13 mouse cellular contexts compared by ENCODE assay signal in genomic region chr2:30456104-30456980, GRCm38 (mm10). TPM values are rescaled to one million over a fixed set of nuclear protein-coding genes. Genes with fewer than 3 reads are reported as not detected.
DNase-seq lines count a peak whose midpoint lies in the region; ATAC-seq lines count a peak whose summit lies in the region.
"Had no signal": no experiment of that assay in that cellular context is flagged by ENCODE, and none has a peak within 500 bp of the region (broad histone marks: within the 10 kb centered on the region; RNA-seq: fewer than 3 reads in every experiment).

No protein-coding gene starts in this region.

- H3K9me3 ChIP-seq in heart, embryonic 15.5 days (replicated peaks): no peaks in the 10 kb centered on the region
- no peaks in the 10 kb centered on the region for H3K9me3 ChIP-seq in embryonic facial prominence, embryonic 10.5 days
- no peaks in the 10 kb centered on the region for H3K9me3 ChIP-seq in hindbrain, embryonic 13.5 days
- H3K9me3 ChIP-seq in neural tube, embryonic 14.5 days (ENCODE audit: control insufficient read depth, low read length): no peaks in the 10 kb centered on the region
- no peaks in the 10 kb centered on the region for H3K9me3 ChIP-seq in intestine, embryonic 16.5 days (ENCODE audit: control insufficient read depth, low read length)

- no peak; the same call in 1 of the 2 replicates for ATAC-seq in heart, embryonic 15.5 days (replicated peaks; ENCODE audit: insufficient number of reproducible peaks, insufficient read depth, low FRiP score, low read depth)
- ATAC-seq in hindbrain, embryonic 13.5 days (ENCODE audit: low FRiP score): no peak
- 0 out of 2 replicates have a peak, but pooled peaks have one; percentile 34 for ATAC-seq in neural tube, embryonic 14.5 days (ENCODE audit: low read depth)
- ATAC-seq in intestine, embryonic 16.5 days: no peak
- no peak for ATAC-seq in erythroblast, adult 5-6 weeks (replicated peaks; ENCODE audit: low FRiP score, poor library complexity, severe bottlenecking)
- ATAC-seq: inflammation-experienced regulatory T-cells, adult 6 months had no signal

- no peak overlapping the region for H3K4me2 ChIP-seq in heart, embryonic 15.5 days
- H3K4me2 ChIP-seq in hindbrain, embryonic 13.5 days: no peak overlapping the region
- no peak overlapping the region for H3K4me2 ChIP-seq in neural tube, embryonic 14.5 days (ENCODE audit: low read depth, low read length)
- H3K4me2 ChIP-seq in intestine, embryonic 16.5 days (ENCODE audit: low read depth, low read length): no peak overlapping the region
- H3K4me2 ChIP-seq: liver, embryonic 11.5 days had no signal

- WGBS in heart, embryonic 15.5 days: 49% methylated on average over 13 of the region's 13 CpGs
- WGBS in embryonic facial prominence, embryonic 10.5 days: 73% methylated on average over 13 of the region's 13 CpGs
- WGBS in hindbrain, embryonic 13.5 days: 73% methylated on average over 13 of the region's 13 CpGs
- WGBS in neural tube, embryonic 14.5 days: 60% methylated on average over 13 of the region's 13 CpGs
- 65% methylated on average over 13 of the region's 13 CpGs for WGBS in intestine, embryonic 16.5 days

- peak overlapping the region; percentile 58 for H3K27ac ChIP-seq in heart, embryonic 15.5 days
- peak overlapping the region; percentile 69; the same call in 1 of the 2 replicates for H3K27ac ChIP-seq in embryonic facial prominence, embryonic 10.5 days (replicated peaks)
- H3K27ac ChIP-seq in hindbrain, embryonic 13.5 days: peak overlapping the region; percentile 77
- 0 out of 2 replicates have a peak overlapping the region, but pooled peaks have one; percentile 13 for H3K27ac ChIP-seq in neural tube, embryonic 14.5 days (ENCODE audit: low read depth, low read length)
- H3K27ac ChIP-seq in intestine, embryonic 16.5 days (ENCODE audit: low read length): no peak overlapping the region

- H3K9ac ChIP-seq in heart, embryonic 15.5 days: peak overlapping the region; percentile 31; the same call in 1 of the 2 replicates
- peak overlapping the region; percentile 26; the same call in 1 of the 2 replicates for H3K9ac ChIP-seq in hindbrain, embryonic 13.5 days
- H3K9ac ChIP-seq in neural tube, embryonic 14.5 days (replicated peaks; ENCODE audit: low read depth, low read length): no peak overlapping the region
- no peak overlapping the region for H3K9ac ChIP-seq in intestine, embryonic 16.5 days (ENCODE audit: low read depth, low read length)

- no peaks in the 10 kb centered on the region for H3K27me3 ChIP-seq in heart, embryonic 15.5 days
- H3K27me3 ChIP-seq in embryonic facial prominence, embryonic 10.5 days (replicated peaks; ENCODE audit: low read depth, poor library complexity, severe bottlenecking): no peaks in the 10 kb centered on the region
- no peaks in the 10 kb centered on the region for H3K27me3 ChIP-seq in hindbrain, embryonic 13.5 days
- no peaks in the 10 kb centered on the region for H3K27me3 ChIP-seq in neural tube, embryonic 14.5 days (ENCODE audit: control insufficient read depth, insufficient read depth, low read length)
- no peaks in the 10 kb centered on the region for H3K27me3 ChIP-seq in intestine, embryonic 16.5 days (replicated peaks; ENCODE audit: control insufficient read depth, insufficient read depth, low read length)
- H3K27me3 ChIP-seq: CH12.LX had no signal

- intact Hi-C loops in heart, postnatal 36 days (cut with DNase I): no loop called here

- peaks cover 29% of the 10 kb centered on the region for H3K4me1 ChIP-seq in heart, embryonic 15.5 days (replicated peaks)
- H3K4me1 ChIP-seq in embryonic facial prominence, embryonic 10.5 days: peaks cover 33% of the 10 kb centered on the region
- H3K4me1 ChIP-seq in hindbrain, embryonic 13.5 days (replicated peaks): peaks cover 11% of the 10 kb centered on the region
- H3K4me1 ChIP-seq in neural tube, embryonic 14.5 days (ENCODE audit: control insufficient read depth, insufficient read depth, low read length): no peaks in the 10 kb centered on the region
- no peaks in the 10 kb centered on the region for H3K4me1 ChIP-seq in intestine, embryonic 16.5 days (ENCODE audit: control insufficient read depth, insufficient read depth, low read length)

- no peaks in the 10 kb centered on the region; the same call in 1 of the 2 replicates for H3K36me3 ChIP-seq in heart, embryonic 15.5 days
- H3K36me3 ChIP-seq in embryonic facial prominence, embryonic 10.5 days (replicated peaks): peaks cover 17% of the 10 kb centered on the region
- no peaks in the 10 kb centered on the region; the same call in 1 of the 2 replicates for H3K36me3 ChIP-seq in hindbrain, embryonic 13.5 days
- no peaks in the 10 kb centered on the region for H3K36me3 ChIP-seq in neural tube, embryonic 14.5 days (ENCODE audit: control insufficient read depth, insufficient read depth, low read length)
- H3K36me3 ChIP-seq in intestine, embryonic 16.5 days (ENCODE audit: control insufficient read depth, insufficient read depth, low read length): no peaks in the 10 kb centered on the region

- DNase-seq in heart, postnatal 36 days: no peak
- DNase-seq in embryonic facial prominence, embryonic 10.5 days (ENCODE audit: low spot score): no peak
- DNase-seq: adrenal gland, postnatal 10 days; kidney, postnatal 25 days; lung, postnatal 36 days had no signal

- H3K4me3 ChIP-seq in heart, embryonic 15.5 days: no peak overlapping the region
- H3K4me3 ChIP-seq in embryonic facial prominence, embryonic 10.5 days: no peak overlapping the region
- H3K4me3 ChIP-seq in hindbrain, embryonic 13.5 days: no peak overlapping the region
- H3K4me3 ChIP-seq in neural tube, embryonic 14.5 days (ENCODE audit: low read depth, low read length): no peak overlapping the region
- no peak overlapping the region for H3K4me3 ChIP-seq in intestine, embryonic 16.5 days (ENCODE audit: low read length)

RNA-seq across cellular contexts. Expression of gene Ier5l, which starts 17.7 kb away (rescaled TPM):
- 1.7 and 2.0 TPM in 2 replicates for polyA plus RNA-seq in heart, embryonic 15.5 days (2015; fragmentation: Nextera tagmentation; extraction: Ambion mirVana)
- 1 to 10 TPM; 4.6 to 5.6 TPM for total RNA-seq in heart, postnatal 36 days (2021)
- 2.8 and 3.4 TPM in 2 replicates for polyA plus RNA-seq in embryonic facial prominence, embryonic 10.5 days (2016; fragmentation: Nextera tagmentation; extraction: Ambion mirVana)
- 2.1 and 2.9 TPM in 2 replicates for polyA plus RNA-seq in hindbrain, embryonic 13.5 days (2015; fragmentation: Nextera tagmentation; extraction: Ambion mirVana)
- 2.3 and 2.6 TPM in 2 replicates for polyA plus RNA-seq in neural tube, embryonic 14.5 days (2014; fragmentation: Nextera tagmentation; extraction: Ambion mirVana)
- polyA plus RNA-seq in intestine, embryonic 16.5 days (2015; fragmentation: Nextera tagmentation; extraction: Ambion mirVana): 0.61 and 0.75 TPM in 2 replicates
- total RNA-seq in erythroblast, adult 5-6 weeks (2015; ENCODE audit: low replicate concordance): not detected in 2 replicates
- total RNA-seq in erythroblast, adult 5-6 weeks (2017; ENCODE audit: low replicate concordance): not detected in 2 replicates
- polyA plus RNA-seq: inflammation-experienced regulatory T-cells, adult 6 months had no signal

RNA-seq across cellular contexts. Expression of gene Ptpa, which starts 40.5 kb away (rescaled TPM):
- polyA plus RNA-seq in heart, embryonic 15.5 days (2015; fragmentation: Nextera tagmentation; extraction: Ambion mirVana): 102 and 119 TPM in 2 replicates
- 10 to 100 TPM; 82.9 to 85.1 TPM for total RNA-seq in heart, postnatal 36 days (2021)
- polyA plus RNA-seq in embryonic facial prominence, embryonic 10.5 days (2016; fragmentation: Nextera tagmentation; extraction: Ambion mirVana): 161 and 162 TPM in 2 replicates
- 129 and 133 TPM in 2 replicates for polyA plus RNA-seq in hindbrain, embryonic 13.5 days (2015; fragmentation: Nextera tagmentation; extraction: Ambion mirVana)
- polyA plus RNA-seq in neural tube, embryonic 14.5 days (2014; fragmentation: Nextera tagmentation; extraction: Ambion mirVana): 65.8 and 70.7 TPM in 2 replicates
- polyA plus RNA-seq in intestine, embryonic 16.5 days (2015; fragmentation: Nextera tagmentation; extraction: Ambion mirVana): 120 and 132 TPM in 2 replicates
- total RNA-seq in erythroblast, adult 5-6 weeks (2015; ENCODE audit: low replicate concordance): 121 and 149 TPM in 2 replicates
- 118 and 183 TPM in 2 replicates for total RNA-seq in erythroblast, adult 5-6 weeks (2017; ENCODE audit: low replicate concordance)

RNA-seq across cellular contexts. Expression of gene Crat, which starts 40.7 kb away (rescaled TPM):
- 108 and 109 TPM in 2 replicates for polyA plus RNA-seq in heart, embryonic 15.5 days (2015; fragmentation: Nextera tagmentation; extraction: Ambion mirVana)
- 100 to 1,000 TPM; 496 to 534 TPM for total RNA-seq in heart, postnatal 36 days (2021)
- polyA plus RNA-seq in embryonic facial prominence, embryonic 10.5 days (2016; fragmentation: Nextera tagmentation; extraction: Ambion mirVana): 19.9 and 20.3 TPM in 2 replicates
- 22.1 and 24.0 TPM in 2 replicates for polyA plus RNA-seq in hindbrain, embryonic 13.5 days (2015; fragmentation: Nextera tagmentation; extraction: Ambion mirVana)
- polyA plus RNA-seq in neural tube, embryonic 14.5 days (2014; fragmentation: Nextera tagmentation; extraction: Ambion mirVana): 27.7 and 32.4 TPM in 2 replicates
- polyA plus RNA-seq in intestine, embryonic 16.5 days (2015; fragmentation: Nextera tagmentation; extraction: Ambion mirVana): 25.9 and 29.4 TPM in 2 replicates
- total RNA-seq in erythroblast, adult 5-6 weeks (2015; ENCODE audit: low replicate concordance): 42.0 and 69.4 TPM in 2 replicates
- total RNA-seq in erythroblast, adult 5-6 weeks (2017; ENCODE audit: low replicate concordance): 51.8 and 55.1 TPM in 2 replicates

Comparison
In these comparisons a context has a peak if more than half of its experiments do, and no peak if none do; other contexts are left out.
1. H3K9ac ChIP-seq: peak in heart, embryonic 15.5 days (single experiment) and hindbrain, embryonic 13.5 days (single experiment); none in neural tube, embryonic 14.5 days (single experiment) and intestine, embryonic 16.5 days (single experiment).